Mouse (Mus musculus): Measurements from ENCODE around the gene Tex13c3. TPM values are rescaled to one million over a fixed set of nuclear protein-coding genes. Genes with fewer than 3 reads are reported as not detected.

Gene Tex13c3
- polyA plus RNA-seq (2012; rRNA removed; ENCODE audit: low replicate concordance): not detected in 2 replicates

DNA sequence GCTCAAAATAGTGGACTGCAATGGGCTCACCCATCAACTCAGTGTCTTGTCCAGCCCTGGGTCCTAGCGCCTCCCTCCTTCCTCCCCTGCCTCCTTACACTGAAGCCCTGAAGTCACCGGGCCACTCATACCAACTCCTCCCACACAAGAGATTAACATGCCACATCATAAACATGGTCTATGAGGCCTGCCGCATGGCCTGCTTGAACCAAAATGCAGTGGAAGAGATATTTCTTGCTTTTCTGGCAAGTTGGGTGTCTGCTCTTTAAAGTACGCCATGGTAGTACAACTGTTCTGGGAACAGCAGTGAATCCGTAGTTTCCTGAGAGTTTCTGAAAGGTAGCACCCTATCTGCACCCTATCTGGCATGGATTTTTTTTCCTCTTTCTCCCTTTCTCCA is at the start of gene Tex13c3:
TSS of gene Tex13c3 (minus strand) at position 101 of the 400 bp plus-strand sequence.

All from subcutaneous adipose tissue, adult 2 months (tissue).